Mouse (Mus musculus): ENCODE data around the gene Mamdc4. TPM values are rescaled to one million over a fixed set of nuclear protein-coding genes. Genes with fewer than 3 reads are reported as not detected.
A peak's percentile ranks its signal among the peaks of the same experiment; 100 is the strongest.
"Not testable (repeated sequence)": the region's sequence is repeated elsewhere in the genome, so short reads cannot be mapped to it uniquely, and the experiment has no call there.

Gene Mamdc4
- total RNA-seq, 2 experiments from 2014 or later, result 2.1 to 4.0 TPM

- DNase-seq (ENCODE audit: low spot score in 2 of 2), result no peak
Observed at GRCm38 (mm10) chr2:25565741-25566140, 8.9 kb downstream of the Mamdc4 start.

- DNase-seq (ENCODE audit: low spot score in 2 of 2), result no peak
Observed at GRCm38 (mm10) chr2:25561946-25562345, 12.7 kb downstream of the Mamdc4 start.

- no peak for DNase-seq (ENCODE audit: low spot score in 2 of 2)
Observed at GRCm38 (mm10) chr2:25560551-25560950, 14.1 kb downstream of the Mamdc4 start.

- DNase-seq (ENCODE audit: low spot score in 2 of 2), result no peak
Observed at GRCm38 (mm10) chr2:25558774-25559173, 15.9 kb downstream of the Mamdc4 start.

- DNase-seq (ENCODE audit: low spot score in 2 of 2), result no peak
Observed at GRCm38 (mm10) chr2:25557964-25558360, 16.7 kb downstream of the Mamdc4 start.

- peak; percentile 95 to 96 for DNase-seq (ENCODE audit: low spot score in 2 of 2)
Observed at GRCm38 (mm10) chr2:25557221-25557963, 17.3 kb downstream of the Mamdc4 start, which contains the start of gene Edf1. Gene Edf1 (plus strand): TSS chr2:25557847.

GRCm38 (mm10) chr2:25556296-25556695 is 18.3 kb downstream of the Mamdc4 start:
- DNase-seq (ENCODE audit: low spot score in 2 of 2), result no peak

GRCm38 (mm10) chr2:25555479-25555878 is 19.2 kb downstream of the Mamdc4 start:
- not testable (repeated sequence) for DNase-seq (ENCODE audit: low spot score in 2 of 2)

- DNase-seq (ENCODE audit: low spot score in 2 of 2), result not testable (repeated sequence)
Observed at GRCm38 (mm10) chr2:25553171-25553786, 21.4 kb downstream of the Mamdc4 start.

GRCm38 (mm10) chr2:25551186-25551585 is 23.5 kb downstream of the Mamdc4 start:
- DNase-seq (ENCODE audit: low spot score in 2 of 2), result peak in 1 of 2 experiments; percentile 62

- DNase-seq (ENCODE audit: low spot score in 2 of 2), result no peak
Observed at GRCm38 (mm10) chr2:25549021-25549991, 25.3 kb downstream of the Mamdc4 start.

- peak; percentile 98 to 99 for DNase-seq (ENCODE audit: low spot score in 2 of 2)
Observed at GRCm38 (mm10) chr2:25546811-25547491, 27.7 kb downstream of the Mamdc4 start, which contains the start of gene Traf2. Gene Traf2 (minus strand): TSS chr2:25546940.

GRCm38 (mm10) chr2:25545996-25546810 is 28.4 kb downstream of the Mamdc4 start:
- no peak for DNase-seq (ENCODE audit: low spot score in 2 of 2)

GRCm38 (mm10) chr2:25541644-25542367 is 32.8 kb downstream of the Mamdc4 start:
- DNase-seq (ENCODE audit: low spot score in 2 of 2), result no peak

GRCm38 (mm10) chr2:25540541-25540948 is 34.1 kb downstream of the Mamdc4 start:
- no peak for DNase-seq (ENCODE audit: low spot score in 2 of 2)

GRCm38 (mm10) chr2:25536531-25536930 is 38.1 kb downstream of the Mamdc4 start:
- no peak for DNase-seq (ENCODE audit: low spot score in 2 of 2)

- DNase-seq (ENCODE audit: low spot score in 2 of 2), result no peak
Observed at GRCm38 (mm10) chr2:25534866-25535182, 39.8 kb downstream of the Mamdc4 start.

GRCm38 (mm10) chr2:25534178-25534865 is 40.3 kb downstream of the Mamdc4 start:
- peak in 1 of 2 experiments; percentile 51 for DNase-seq (ENCODE audit: low spot score in 2 of 2)

- no peak for DNase-seq (ENCODE audit: low spot score in 2 of 2)
Observed at GRCm38 (mm10) chr2:25533707-25534106, 40.9 kb downstream of the Mamdc4 start.
